Mouse (Mus musculus) brain, embryonic 18.5 days (tissue): Measurements from ENCODE around the gene Wnt3.

Experiments used
- DNase-seq: peaks from one replicate; pipeline ENCODE4 v3.0.0-alpha.2; 2012; ENCODE audit warnings: low read depth, low spot score

Gene Wnt3

GRCm38 (mm10) chr11:103772505-103773386 lies 1.2 kb upstream of the Wnt3 start:
- DNase-seq, result no peak

DNA sequence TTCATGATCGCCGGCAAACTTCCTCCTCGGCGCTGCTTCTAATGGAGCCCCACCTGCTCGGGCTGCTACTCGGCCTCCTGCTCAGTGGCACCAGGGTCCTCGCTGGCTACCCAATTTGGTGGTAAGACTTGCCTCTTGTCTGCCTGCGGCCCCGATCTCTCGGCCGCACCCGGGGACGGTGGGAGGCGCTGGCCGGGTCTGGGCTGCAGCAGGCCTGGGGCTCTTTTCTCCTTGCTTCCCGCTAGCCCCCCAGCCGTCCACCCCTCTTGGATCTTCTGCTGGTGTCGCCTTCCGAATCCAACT lies 229 bp downstream of the Wnt3 start:
- no peak for DNase-seq

GRCm38 (mm10) chr11:103780152-103780551 lies 6.2 kb downstream of the Wnt3 start:
- no peak for DNase-seq

DNA sequence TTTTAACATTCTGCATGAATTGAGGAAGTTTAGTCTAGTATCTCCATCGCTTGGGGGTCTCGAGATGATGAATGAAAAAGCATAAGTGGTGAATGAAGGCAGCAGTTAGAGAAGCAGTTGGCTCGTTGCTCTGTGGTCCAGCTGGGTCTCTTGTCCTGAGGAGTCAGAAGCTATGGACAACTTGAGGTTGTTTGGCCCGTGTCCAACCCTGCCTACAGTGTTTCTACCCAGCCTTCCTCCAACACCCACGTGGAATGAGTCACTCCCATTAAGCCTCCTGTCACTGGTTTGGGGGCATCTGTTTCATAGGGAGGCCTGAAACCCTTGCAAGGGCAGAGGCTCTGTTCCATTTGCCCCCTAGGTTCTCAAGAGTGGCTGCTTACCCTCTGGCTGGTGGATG lies 16.0 kb downstream of the Wnt3 start:
- DNase-seq, result no peak

GRCm38 (mm10) chr11:103801128-103801527 lies 27.2 kb downstream of the Wnt3 start:
- no peak for DNase-seq

- no peak for DNase-seq
Observed at GRCm38 (mm10) chr11:103804126-103804525, 30.2 kb downstream of the Wnt3 start.

GRCm38 (mm10) chr11:103804804-103805203 lies 30.9 kb downstream of the Wnt3 start:
- no peak for DNase-seq

GRCm38 (mm10) chr11:103807966-103808365 lies 34.0 kb downstream of the Wnt3 start:
- no peak for DNase-seq

DNA sequence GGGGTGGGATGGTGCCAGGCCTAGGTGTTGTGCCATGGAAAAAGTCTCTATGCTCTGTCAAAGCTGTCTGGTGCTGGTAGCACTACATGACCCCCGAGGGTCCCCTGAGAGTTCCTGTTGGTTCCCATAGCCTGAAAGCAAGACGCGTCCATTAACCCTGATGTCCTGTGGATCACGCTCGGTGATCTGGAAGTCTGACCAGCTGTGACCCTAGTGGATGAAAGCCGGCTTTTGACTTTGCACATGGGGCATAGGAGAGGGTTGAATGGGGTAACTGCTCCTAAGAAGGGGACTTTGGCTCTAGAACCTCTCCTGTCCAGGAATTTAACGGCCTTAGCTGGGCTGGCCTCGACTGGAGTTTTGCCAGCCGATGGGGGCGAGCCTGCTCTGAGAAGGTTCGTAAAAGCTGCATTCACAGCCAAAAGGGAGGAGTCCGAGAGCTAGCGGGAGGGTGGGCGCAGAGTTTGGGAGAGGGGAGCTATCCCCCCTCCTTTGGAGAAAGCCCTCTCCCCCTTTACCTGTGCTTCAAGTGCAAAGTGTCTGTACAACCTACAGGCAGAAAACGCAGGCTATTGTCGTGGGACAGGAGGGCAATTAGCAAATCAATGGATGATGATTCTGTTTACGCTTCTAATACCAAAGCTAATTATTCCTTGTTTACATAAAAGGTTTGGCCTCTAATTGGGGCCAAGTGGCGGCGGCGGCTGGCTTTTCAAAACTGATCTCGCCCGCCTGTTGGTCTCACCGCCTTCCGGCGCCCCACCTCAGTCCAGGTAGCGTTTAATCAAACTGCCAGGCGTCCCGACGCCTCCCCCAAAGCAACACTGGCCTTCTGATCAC lies 35.0 kb downstream of the Wnt3 start:
- DNase-seq, result no peak

DNA sequence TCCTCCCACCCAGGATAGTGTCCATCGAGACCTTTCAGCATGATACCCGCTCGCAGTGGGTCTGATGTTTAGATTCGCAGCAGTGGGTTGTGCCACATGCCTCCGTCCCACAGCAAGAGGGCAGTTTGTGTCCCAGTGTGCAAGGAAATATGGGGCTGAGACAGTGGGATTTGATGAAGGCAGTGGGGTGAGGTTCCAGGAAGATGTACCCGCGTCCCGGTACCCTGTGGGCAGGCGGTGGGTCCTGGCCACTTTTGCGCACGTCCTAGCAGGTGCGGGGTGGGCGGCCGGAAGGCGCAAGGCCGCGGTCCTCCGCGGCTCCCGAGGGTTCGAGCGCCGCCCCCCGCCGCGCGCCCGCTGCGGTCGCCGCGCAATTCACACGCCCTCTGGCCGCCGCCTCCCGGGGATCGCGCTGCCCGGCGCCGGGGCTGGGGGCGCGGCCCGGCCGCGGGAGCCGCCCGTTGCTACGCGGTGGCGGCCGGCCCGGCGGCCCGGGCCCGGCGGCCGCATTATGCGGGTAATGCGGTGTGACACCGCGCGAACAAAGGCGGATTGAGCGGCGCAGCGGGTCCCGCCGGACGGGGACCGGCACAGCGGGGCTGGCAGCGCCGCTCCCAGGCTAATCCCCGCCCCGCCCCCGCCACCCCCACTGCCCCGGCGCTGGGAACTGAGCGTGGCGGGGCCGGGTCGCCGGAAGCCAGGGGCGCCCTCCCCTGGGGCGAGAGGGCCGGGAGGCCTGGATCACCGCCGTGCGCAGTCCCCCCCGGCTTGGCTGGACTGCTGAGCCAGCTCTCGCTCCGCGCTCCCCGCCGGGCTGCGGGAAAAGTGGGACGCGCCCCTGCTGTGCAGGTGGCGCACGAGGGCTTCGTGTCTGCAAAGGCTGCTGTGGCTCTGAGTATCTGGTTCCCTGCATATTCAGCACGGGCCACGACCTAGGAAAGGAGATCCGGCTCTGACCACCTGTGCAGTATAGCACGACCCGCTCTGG lies 36.0 kb downstream of the Wnt3 start:
- no peak for DNase-seq

DNA sequence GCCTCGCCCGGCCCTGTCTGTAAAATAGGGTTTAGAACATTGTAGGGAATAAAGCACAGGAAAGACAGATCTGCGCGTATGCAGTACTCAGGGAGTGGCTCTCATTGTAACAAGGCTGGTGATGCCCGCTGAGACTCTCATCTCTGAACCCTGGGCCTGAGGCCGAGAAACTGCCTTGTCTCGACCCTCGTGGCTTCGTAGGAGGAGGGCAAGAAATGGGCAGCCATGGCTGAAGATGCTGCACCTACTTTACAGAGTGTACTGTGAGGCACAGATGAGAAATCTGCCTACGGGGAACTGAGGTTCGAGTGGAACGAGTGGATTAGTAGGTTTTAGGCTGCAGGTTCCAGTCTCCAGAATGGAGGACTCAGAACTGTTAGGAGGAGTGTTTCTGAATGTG lies 36.7 kb downstream of the Wnt3 start:
- no peak for DNase-seq

DNA sequence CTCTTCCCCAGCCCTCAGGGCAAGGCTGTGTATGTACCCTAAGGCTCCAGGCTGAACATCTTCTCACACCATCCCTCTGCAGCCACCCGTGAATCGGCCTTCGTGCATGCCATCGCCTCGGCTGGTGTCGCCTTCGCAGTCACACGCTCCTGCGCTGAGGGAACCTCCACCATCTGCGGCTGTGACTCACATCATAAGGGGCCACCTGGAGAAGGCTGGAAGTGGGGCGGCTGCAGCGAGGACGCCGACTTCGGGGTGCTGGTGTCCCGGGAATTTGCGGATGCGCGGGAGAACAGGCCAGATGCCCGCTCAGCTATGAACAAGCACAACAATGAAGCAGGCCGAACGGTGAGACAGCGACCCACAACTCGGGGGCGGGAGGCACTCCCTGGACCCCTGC lies 37.3 kb downstream of the Wnt3 start:
- DNase-seq, result no peak

DNA sequence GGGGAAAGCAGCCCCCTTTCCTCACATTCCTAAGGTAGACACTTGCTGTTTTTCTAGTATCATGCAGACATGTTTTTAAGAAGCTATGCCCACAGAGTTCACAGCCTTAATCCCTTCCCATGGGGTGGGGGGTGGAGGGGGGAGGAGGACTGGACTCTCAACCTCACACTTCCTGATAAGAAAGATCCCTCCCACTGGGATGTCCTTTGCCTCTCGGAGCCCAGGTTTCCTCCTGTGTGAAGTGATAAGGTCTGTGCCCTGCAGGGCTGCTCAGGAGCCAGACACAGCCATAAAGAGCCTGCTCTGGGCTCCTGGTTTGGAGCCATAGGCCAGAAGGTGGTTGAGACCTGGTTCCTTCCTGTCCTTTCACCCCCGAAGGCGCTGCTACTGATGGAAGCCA lies 40.9 kb downstream of the Wnt3 start:
- DNase-seq, result no peak

DNA sequence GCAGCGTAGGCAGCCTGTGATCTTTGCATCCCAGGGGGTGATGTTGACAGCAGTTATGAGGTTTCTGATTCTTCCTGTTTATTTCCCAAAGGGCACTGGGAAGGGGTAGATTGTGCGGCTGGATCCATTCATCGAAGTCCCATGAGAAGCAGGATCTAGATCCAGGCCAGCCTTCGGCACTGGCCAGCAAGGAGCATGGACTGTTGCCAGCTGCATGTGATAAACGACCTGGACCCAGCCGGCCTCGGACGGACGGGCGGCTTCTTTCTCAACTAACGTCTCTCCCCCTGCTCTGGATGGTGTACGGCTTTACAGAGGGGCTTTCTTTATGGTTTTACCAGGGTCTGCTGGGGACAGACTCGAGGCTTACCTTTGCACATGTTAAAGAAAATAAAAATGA lies 42.0 kb downstream of the Wnt3 start:
- DNase-seq, result no peak

DNA sequence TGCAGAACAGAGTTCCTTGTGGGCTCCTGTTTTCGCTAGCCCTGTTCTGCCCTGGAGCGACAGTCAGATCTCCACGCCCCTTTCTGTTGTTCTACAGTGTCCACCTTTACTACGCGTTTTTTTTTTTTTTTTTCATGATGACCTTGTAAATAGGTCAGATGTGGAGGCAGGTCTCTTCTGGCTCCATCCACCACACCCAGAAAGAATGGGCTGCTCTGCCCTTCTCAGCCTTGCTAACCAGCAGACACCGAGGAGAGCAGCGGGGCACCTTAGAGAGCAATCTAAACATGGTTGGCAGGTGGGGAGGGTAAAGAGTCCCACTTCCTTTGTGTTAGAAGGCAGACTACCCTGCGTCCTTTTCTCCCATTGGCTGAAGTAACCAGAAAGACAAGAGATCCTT lies 42.8 kb downstream of the Wnt3 start:
- no peak for DNase-seq

DNA sequence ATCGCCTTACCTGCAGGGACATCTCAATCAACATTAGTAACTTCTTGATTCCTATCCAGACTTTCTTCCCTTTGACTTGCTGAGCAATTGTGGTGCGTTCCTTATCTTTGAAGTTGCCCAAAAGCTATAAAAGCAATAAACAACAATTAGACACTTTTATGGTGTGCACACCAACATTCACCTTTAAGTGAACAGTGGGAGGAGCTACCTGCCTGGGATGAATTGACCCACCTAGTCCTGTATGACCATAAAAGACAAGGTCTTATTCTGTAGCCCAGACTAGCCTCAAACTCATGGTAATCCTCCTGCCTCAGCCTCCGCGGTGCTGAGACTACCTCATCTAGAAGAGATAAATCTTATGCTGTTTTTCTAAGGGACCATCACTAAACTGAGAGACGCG lies 53.3 kb downstream of the Wnt3 start:
- no peak for DNase-seq

- no peak for DNase-seq
Observed at GRCm38 (mm10) chr11:103828866-103829265, 54.9 kb downstream of the Wnt3 start.

DNA sequence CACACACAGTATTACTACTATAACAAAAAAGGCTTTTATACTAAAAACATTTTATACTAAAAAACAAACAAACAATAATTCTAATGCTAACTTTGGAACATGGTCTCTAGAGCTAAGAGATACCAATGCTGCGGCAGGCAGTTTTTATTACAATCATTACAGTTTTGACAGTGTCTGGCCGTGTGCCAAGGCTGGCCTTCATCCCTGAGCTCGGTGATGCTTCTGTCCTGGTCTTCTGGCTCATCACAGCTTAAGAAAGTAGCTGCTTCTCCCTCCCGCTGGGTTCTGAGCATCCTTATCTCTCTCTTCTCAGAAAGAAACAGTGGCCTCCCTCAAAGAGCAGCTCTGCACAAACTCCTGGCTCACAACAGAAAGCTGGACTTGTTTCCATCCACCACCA lies 56.0 kb downstream of the Wnt3 start:
- DNase-seq, result no peak

DNA sequence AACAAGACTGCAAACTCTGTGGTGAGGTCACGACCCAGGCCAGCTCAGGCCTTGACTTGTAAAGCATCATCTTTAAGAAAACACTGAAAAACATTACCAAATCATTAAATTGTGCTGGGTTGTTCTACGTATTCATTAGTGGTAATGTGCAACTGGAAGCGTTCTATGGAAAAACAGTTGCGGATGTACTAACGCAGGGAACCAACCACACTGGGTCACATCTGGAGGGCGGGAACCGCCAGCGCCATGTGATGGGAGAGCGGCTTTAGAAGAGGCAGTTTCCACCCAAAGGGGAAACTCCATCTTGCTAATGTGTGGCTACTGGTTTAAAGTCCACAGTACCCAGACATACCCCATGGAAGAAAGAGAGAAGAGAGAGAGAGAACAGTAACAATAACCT lies 56.5 kb downstream of the Wnt3 start:
- no peak for DNase-seq

GRCm38 (mm10) chr11:103831766-103832165 lies 57.8 kb downstream of the Wnt3 start:
- no peak for DNase-seq

DNA sequence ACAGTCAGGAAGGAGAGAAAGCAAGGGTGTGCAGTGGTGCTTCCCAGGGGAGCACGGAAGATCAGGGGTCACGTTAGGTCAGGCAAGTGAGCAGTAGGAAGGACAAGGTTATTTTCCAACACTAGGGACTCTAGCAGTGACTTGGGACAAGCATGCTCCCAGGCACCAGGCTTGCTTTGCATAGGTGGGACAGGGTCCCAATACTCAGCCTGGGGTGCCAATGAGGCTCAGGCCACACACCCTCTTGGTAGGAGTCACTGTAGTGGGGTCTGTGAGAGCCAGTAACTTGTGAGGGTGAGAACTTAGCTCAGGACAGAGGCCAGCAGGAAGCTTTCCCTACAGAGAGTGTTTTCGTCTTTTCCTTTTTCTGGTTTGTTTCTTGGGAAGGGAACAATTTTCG lies 58.4 kb downstream of the Wnt3 start:
- DNase-seq, result no peak

- no peak for DNase-seq
Observed at GRCm38 (mm10) chr11:103838955-103839354, 65.0 kb downstream of the Wnt3 start.
